Mouse (Mus musculus) embryonic facial prominence, embryonic 14.5 days (tissue): ENCODE measurements around the gene Gm5447. TPM values are rescaled to one million over a fixed set of nuclear protein-coding genes. Genes with fewer than 3 reads are reported as not detected.

Source experiments
- ATAC-seq: fragments of 200-750 bp; cut with Nextera tagmentation; 2 replicates; pipeline ENCODE4 v1.8.0; 2017; ENCODE audit warnings: low read depth, moderate number of reproducible peaks, moderate TSS enrichment
- DNase-seq: peaks from one replicate; pipeline ENCODE4 v3.0.0-alpha.2; 2015; ENCODE audit warnings: low spot score
- H3K27ac ChIP-seq: fragments of 300-500 bp; sonication (generic); replicated peaks from 2 replicates; pipeline ENCODE4 v1.5.1; 2014; ENCODE audit warnings: low read depth, mild to moderate bottlenecking, low read length, moderate library complexity
- H3K27me3 ChIP-seq: fragments of 300-500 bp; sonication (generic); replicated peaks from 2 replicates; pipeline ENCODE4 v1.6.1; 2014; ENCODE audit warnings: low read length; ENCODE audit not compliant: control insufficient read depth, insufficient read depth
- H3K36me3 ChIP-seq: fragments of 300-500 bp; sonication (generic); 2 replicates; pipeline ENCODE4 v1.6.1; 2014; ENCODE audit warnings: low read length, mixed read lengths; ENCODE audit not compliant: control insufficient read depth, insufficient read depth
- H3K4me1 ChIP-seq: fragments of 300-500 bp; sonication (generic); 2 replicates; pipeline ENCODE4 v1.6.1; 2014; ENCODE audit warnings: antibody characterized with exemption, low read length; ENCODE audit not compliant: control insufficient read depth, insufficient read depth
- H3K4me2 ChIP-seq: fragments of 300-500 bp; sonication (generic); 2 replicates; pipeline ENCODE4 v1.6.1; 2014; ENCODE audit warnings: low read depth, mild to moderate bottlenecking, low read length, moderate library complexity, mixed read lengths
- H3K4me3 ChIP-seq: fragments of 300-500 bp; sonication (generic); 2 replicates; pipeline ENCODE4 v1.5.1; 2014; ENCODE audit warnings: low read depth, mild to moderate bottlenecking, low read length
- H3K9ac ChIP-seq: fragments of 300-500 bp; sonication (generic); 2 replicates; pipeline ENCODE4 v1.6.1; 2014; ENCODE audit warnings: low read depth, mild to moderate bottlenecking, low read length, moderate library complexity, mixed read lengths
- H3K9me3 ChIP-seq: fragments of 300-500 bp; sonication (generic); 2 replicates; pipeline ENCODE4 v1.6.1; 2016; ENCODE audit warnings: low read length; ENCODE audit not compliant: control insufficient read depth
- WGBS: fragments of 180-500 bp; shearing (Covaris S2); extraction: QIAGEN DNeasy Blood & Tissue Kit; methylation state at CpG from one replicate; pipeline ENCODE4 v1.1.7; 2014; 5-methylcytosine and 5-hydroxymethylcytosine counted together
- polyA plus RNA-seq: library from polyadenylated mRNA; unstranded; fragments of >200 nt; fragmentation: Nextera tagmentation; extraction: Ambion mirVana; gene quantifications from 2 replicates; pipeline ENCODE4 v1.2.1, GENCODE M21; 2014

Gene Gm5447
- polyA plus RNA-seq, 1 experiment from 2014 or later: 0.10 TPM

DNA sequence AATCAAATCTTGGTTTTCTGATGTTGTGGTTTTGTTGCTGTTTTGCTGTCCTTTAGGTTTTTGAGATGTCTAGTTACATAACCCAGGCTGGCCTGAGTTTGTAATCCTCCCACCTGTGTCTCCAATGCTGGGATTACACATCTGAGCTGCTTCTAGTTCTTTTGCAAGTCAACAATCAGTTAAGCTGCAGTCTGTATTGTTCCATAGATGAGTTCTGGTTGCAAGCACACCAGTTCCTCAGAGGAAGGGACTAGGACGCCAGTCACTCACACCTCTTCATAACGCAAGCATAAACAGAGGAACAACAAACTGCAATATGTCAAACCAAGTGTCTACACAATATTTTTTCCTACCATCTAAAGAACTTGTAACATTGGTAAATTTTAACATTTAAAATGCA lies 22.0 kb upstream of the Gm5447 start:
- 91% methylated on average over 2 of the region's 2 CpGs for WGBS
- no peak overlapping the region for H3K9ac ChIP-seq
- no peak for ATAC-seq
- no peak overlapping the region for H3K4me2 ChIP-seq
- no peak for DNase-seq
- no peaks in the 10 kb centered on the region for H3K4me1 ChIP-seq
- H3K9me3 ChIP-seq: no peaks in the 10 kb centered on the region
- H3K36me3 ChIP-seq: no peaks in the 10 kb centered on the region
- no peaks in the 10 kb centered on the region for H3K27me3 ChIP-seq
- no peak overlapping the region for H3K4me3 ChIP-seq
- H3K27ac ChIP-seq: no peak overlapping the region

DNA sequence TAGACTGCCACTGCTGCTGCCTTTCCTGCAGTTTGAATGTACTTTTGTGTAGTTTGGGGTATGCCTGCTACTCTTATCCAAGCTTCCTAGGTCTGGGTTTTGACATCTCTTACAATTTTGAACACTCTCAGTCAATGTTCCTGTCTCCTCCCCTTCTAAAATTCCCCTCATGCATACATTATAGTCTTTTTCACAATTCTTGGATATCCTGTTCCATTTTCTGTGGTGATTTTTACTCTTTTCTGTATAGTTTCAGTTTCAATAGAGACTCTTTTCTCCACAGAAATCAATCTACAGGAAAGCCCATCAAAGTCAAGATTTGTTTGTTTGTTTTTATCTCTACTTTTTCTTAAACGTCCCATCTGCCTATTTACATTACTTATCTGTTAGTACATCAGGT lies 20.4 kb upstream of the Gm5447 start:
- Histone ChIP-seq H3K9ac (no peak overlapping the region), H3K27me3 (no peaks in the 10 kb centered on the region), H3K9me3 (no peaks in the 10 kb centered on the region), H3K27ac (no peak overlapping the region), H3K4me1 (no peaks in the 10 kb centered on the region), H3K36me3 (no peaks in the 10 kb centered on the region), H3K4me2 (no peak overlapping the region), H3K4me3 (no peak overlapping the region)
- ATAC-seq (no peak), DNase-seq (no peak)
- WGBS: 38% methylated on average over 1 of the region's 1 CpGs

DNA sequence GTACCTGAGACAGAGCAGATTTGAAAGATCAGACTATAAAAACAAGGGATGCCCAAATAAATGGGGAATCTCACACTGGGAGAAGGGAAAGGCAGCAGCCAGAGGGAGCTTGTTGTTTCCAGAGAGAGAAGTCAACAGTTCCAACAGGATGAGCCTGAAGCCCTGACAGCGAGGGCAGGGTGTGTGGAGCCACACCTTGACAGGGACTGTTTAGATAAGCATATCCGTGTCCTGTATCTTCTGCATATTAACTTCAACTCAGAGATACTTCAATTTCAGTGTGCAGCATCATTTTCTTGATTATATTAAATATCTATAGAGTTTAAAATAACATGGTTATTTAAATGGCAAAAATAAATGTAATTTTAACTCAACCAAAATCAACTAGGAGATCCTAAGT lies 13.3 kb upstream of the Gm5447 start:
- no peak overlapping the region for H3K4me3 ChIP-seq
- H3K4me2 ChIP-seq: no peak overlapping the region
- H3K27me3 ChIP-seq: no peaks in the 10 kb centered on the region
- H3K4me1 ChIP-seq: 0 out of 2 replicates have a peak, but pooled peaks cover 2% of the 10 kb centered on the region
- no peak overlapping the region for H3K9ac ChIP-seq
- 80% methylated on average over 2 of the region's 2 CpGs for WGBS
- DNase-seq: no peak
- no peaks in the 10 kb centered on the region for H3K36me3 ChIP-seq
- ATAC-seq: no peak
- H3K9me3 ChIP-seq: no peaks in the 10 kb centered on the region
- H3K27ac ChIP-seq: no peak overlapping the region

DNA sequence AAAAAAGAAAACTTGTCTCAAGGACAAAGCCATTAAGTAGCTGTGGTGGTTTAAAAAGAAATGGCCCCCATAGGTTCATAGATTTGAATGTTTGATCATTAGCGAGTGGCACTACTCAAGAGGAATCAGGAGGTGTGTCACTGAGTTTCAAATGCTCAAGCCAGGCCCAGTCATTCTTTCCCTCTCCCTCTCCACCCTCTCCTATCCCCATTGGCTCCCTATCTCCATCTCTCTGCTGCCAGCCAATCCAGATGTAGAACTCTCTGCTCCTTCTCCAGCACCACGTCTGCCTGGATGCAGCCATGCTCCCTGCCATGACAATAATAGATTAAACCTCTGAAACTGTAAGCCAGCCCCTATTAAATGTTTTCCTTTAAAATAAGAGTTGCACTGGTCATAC lies 12.1 kb upstream of the Gm5447 start:
- 65% methylated on average over 2 of the region's 2 CpGs for WGBS
- no peaks in the 10 kb centered on the region for H3K27me3 ChIP-seq
- H3K4me3 ChIP-seq: no peak overlapping the region
- H3K9me3 ChIP-seq: no peaks in the 10 kb centered on the region
- no peak overlapping the region for H3K4me2 ChIP-seq
- no peak for ATAC-seq
- no peaks in the 10 kb centered on the region for H3K36me3 ChIP-seq
- peaks cover 11% of the 10 kb centered on the region for H3K4me1 ChIP-seq
- no peak for DNase-seq
- H3K27ac ChIP-seq: no peak overlapping the region
- no peak overlapping the region for H3K9ac ChIP-seq

DNA sequence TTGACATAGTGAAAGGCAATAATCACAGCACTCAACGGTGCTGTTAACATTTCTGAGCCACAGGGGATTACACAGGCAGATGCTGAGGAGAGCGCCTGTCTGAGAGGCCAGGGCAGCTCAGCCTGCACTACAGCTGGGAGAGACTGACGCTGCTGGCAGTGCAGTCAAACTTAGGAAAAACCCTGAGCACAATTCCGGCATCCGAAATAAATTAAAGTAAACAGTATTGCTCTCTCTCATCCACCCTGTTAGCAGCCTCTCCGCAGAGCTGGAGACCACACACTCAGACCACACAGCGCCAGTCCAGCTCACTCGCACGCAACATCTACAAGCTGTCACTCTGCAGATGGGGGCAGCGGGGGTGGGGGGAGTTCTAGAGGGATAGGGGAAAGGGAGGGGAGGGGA lies 7.5 kb upstream of the Gm5447 start:
- H3K4me1 ChIP-seq: peaks cover 15% of the 10 kb centered on the region
- H3K36me3 ChIP-seq: no peaks in the 10 kb centered on the region
- H3K27me3 ChIP-seq: no peaks in the 10 kb centered on the region
- ATAC-seq (peak; percentile 92), DNase-seq (peak; percentile 84)
- H3K9me3 ChIP-seq: no peaks in the 10 kb centered on the region
- H3K4me2 ChIP-seq: peak overlapping the region; percentile 43
- 3% methylated on average over 10 of the region's 10 CpGs for WGBS
- H3K4me3 ChIP-seq: no peak overlapping the region
- H3K27ac ChIP-seq: peak overlapping the region; percentile 33; the same call in 1 of the 2 replicates
- H3K9ac ChIP-seq: peak overlapping the region; percentile 17; the same call in 1 of the 2 replicates

DNA sequence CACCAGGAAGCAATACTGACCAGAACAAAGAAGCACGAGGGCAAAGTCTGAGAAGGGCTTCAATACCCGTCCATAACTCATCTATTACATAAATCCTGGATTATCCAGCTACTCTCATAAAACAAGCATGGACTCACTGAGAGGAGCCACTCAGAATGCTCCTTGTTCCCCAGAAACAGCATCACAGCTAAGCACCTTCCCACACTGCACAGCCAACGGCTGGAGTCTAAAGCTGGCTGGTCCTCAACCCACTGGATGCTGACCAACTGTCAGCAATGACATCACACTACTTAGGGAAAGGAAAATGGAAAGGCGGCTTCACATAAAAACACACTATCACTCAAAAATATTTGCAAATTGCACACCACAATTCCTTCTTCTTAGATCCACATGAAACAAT lies 5.7 kb upstream of the Gm5447 start:
- Histone ChIP-seq H3K4me2 (no peak overlapping the region), H3K9me3 (no peaks in the 10 kb centered on the region), H3K9ac (no peak overlapping the region), H3K27me3 (no peaks in the 10 kb centered on the region), H3K4me3 (no peak overlapping the region), H3K36me3 (no peaks in the 10 kb centered on the region), H3K27ac (no peak overlapping the region), H3K4me1 (peaks cover 19% of the 10 kb centered on the region)
- DNase-seq: no peak
- ATAC-seq: no peak
- WGBS: 66% methylated on average over 4 of the region's 4 CpGs

DNA sequence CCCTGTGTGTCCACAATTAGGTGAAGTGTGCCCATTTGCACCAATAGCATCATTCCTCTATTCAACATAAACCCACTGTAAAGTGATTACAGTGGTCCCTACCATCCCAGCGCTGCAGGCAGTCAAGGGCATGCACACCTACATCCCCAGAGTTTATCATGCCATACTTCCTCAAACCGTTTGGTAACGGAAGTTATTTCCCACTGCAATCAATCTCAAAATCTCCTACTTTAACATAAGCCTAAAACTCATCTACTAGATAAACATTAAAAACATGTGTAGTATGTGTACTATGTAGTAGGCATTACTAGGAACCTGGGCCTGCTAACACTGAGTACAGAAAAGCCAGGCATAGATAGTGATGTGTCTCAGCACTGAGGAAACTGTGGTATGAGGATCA lies 3.0 kb upstream of the Gm5447 start:
- H3K4me2 ChIP-seq: no peak overlapping the region
- H3K4me1 ChIP-seq: peaks cover 21% of the 10 kb centered on the region
- no peak overlapping the region for H3K27ac ChIP-seq
- H3K27me3 ChIP-seq: no peaks in the 10 kb centered on the region
- H3K4me3 ChIP-seq: no peak overlapping the region
- no peak for DNase-seq
- ATAC-seq: no peak
- WGBS: 81% methylated on average over 3 of the region's 3 CpGs
- H3K9ac ChIP-seq: no peak overlapping the region
- no peaks in the 10 kb centered on the region for H3K36me3 ChIP-seq
- H3K9me3 ChIP-seq: no peaks in the 10 kb centered on the region

DNA sequence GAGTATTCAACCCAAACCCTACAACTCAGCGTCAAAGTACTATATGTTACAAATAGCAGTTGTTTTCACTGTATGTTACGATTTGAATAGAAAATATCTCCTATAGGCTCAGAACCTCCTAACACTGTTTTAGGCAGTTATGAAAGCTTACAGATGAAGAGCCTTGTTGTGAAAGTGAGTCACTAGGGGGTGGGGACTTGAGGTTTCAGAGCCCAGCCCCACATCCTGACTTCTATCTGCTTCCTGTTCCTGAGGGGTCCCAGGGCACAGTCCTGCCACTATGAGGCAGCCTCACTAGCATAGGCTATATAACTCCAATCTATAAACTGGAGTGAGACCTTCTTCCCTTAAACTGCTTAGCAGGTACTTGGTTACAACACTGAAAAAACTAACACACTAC lies 1.9 kb upstream of the Gm5447 start:
- Histone ChIP-seq H3K9ac (no peak overlapping the region), H3K4me2 (no peak overlapping the region), H3K4me3 (no peak overlapping the region), H3K9me3 (no peaks in the 10 kb centered on the region), H3K4me1 (peaks cover 12% of the 10 kb centered on the region; the same call in 1 of the 2 replicates), H3K36me3 (no peaks in the 10 kb centered on the region), H3K27me3 (no peaks in the 10 kb centered on the region), H3K27ac (no peak overlapping the region)
- ATAC-seq: no peak
- WGBS: 90% methylated on average over 2 of the region's 2 CpGs
- no peak for DNase-seq

DNA sequence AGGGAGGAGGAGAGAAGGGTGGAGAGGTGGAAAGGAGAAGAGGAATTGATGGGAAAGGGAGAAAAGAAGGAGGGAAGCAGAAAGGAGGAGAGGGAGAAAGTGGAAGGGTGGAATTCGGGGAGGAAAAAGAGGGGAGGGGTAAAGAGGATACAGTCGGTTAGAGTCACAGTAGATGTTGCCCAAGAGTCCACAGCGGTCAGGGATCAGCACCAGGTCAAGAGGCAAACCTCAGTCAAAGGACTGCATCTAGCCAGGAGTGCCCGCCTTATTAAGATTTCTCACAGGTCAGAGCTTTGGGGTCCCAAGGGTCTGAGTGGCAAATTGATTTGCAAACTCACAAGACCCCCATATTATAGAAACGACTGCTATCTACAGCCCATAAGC lies 235 bp downstream of the Gm5447 start:
- H3K4me2 ChIP-seq: peak overlapping the region; percentile 56
- peak overlapping the region; percentile 84; the same call in 1 of the 2 replicates for H3K27ac ChIP-seq
- H3K9ac ChIP-seq: peak overlapping the region; percentile 91
- no peaks in the 10 kb centered on the region for H3K27me3 ChIP-seq
- peak overlapping the region; percentile 77 for H3K4me3 ChIP-seq
- 15% methylated on average over 5 of the region's 5 CpGs for WGBS
- ATAC-seq (peak; percentile 34), DNase-seq (no peak)
- H3K9me3 ChIP-seq: no peaks in the 10 kb centered on the region
- peaks cover 9% of the 10 kb centered on the region; the same call in 1 of the 2 replicates for H3K4me1 ChIP-seq
- H3K36me3 ChIP-seq: no peaks in the 10 kb centered on the region
